Mouse (Mus musculus) layer of hippocampus, adult 2 months (tissue): ENCODE data around the gene Rhcg. TPM values are rescaled to one million over a fixed set of nuclear protein-coding genes. Genes with fewer than 3 reads are reported as not detected.

ENCODE experiments used
- DNase-seq, 2 experiments: peaks; one replicate each; pipeline ENCODE4 v3.0.0; 2022; ENCODE audit warnings: low spot score in 2 of 2
- H3K27ac ChIP-seq: fragments of 200-600 bp; 2 replicates; pipeline ENCODE4 v1.8.1; 2022
- H3K4me3 ChIP-seq: fragments of 200-600 bp; 2 replicates; pipeline ENCODE4 v1.8.1; 2022; ENCODE audit warnings: mild to moderate bottlenecking
- CTCF ChIP-seq: fragments of 200-600 bp; conservative IDR thresholded peaks from 2 replicates; pipeline ENCODE4 v1.8.1; 2022; ENCODE audit warnings: antibody characterized with exemption, mild to moderate bottlenecking, moderate library complexity
- total RNA-seq, 2 experiments: library from RNA; stranded (reverse); gene quantifications; 2 replicates each; pipeline ENCODE4 v1.2.3; 2021

Rhcg gene
- total RNA-seq, 2 experiments from 2014 or later, result 1.1 to 1.2 TPM

DNA sequence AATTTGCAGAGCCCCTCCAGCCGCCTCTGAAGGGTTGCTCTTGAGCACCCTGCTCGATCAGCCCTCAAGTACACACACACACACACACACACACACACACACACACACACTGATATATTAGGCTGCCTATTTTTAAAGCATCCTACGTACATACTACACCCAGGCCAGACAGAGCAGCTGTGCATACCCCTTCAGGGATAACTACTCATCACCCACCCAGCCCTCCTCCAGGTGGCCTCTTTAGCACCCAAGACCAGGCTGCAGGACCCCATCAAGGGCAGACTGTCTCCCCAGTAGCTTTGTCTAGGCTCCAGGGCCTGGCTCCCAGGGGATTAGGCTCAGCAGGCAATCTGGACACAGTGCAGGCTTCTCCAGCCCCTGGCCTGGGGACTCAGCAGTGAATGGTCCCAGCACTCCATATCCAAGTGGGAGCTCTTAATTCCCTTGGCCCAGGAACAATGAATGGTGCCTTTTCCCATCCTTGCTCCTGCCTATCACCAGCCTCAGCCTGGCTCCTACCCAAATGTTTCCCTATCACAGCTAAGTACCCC, 26.8 kb downstream of the Rhcg start:
- no peak for DNase-seq
- H3K4me3 ChIP-seq, result no peak overlapping the region
- no peak for TF ChIP-seq CTCF
- peak overlapping the region; percentile 89 for H3K27ac ChIP-seq

DNA sequence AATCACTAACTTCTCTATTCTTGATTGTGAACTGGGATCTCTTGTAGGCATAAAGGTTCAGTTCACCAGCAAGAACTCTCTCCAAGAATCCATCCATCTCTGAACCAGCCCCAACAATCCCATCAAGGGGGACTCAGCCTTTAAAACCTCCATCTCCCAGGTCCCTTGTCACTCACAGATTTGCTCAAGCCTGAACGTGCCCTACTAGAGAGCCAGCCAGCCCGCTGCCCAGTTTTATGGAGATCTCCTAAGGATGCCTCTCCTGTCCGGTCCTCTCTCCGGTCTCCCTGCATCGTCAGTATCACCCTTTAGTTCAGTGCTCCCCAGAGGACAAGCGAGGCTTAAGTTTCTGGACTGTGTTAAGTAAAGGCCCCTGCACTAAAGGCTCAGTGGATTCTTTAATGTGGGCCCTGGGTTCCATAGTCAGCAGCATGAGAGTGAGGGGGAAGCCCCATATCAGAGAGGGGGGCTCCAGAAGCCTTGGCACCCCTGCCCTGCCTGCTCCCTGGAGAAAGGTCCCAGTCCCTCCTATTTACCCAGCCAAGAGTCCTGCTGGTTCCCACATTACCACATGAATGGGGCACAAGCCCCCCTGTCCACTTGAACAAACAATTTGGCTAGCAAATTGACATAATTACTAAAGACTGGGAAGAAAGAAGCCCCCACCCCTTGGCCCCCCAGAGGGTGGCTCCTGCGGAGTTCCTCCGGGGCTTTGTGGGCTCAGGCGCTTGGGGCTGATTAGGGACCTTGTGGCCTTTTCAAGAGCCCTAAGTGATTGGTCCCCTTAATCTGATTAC, 27.5 kb downstream of the Rhcg start:
- Histone ChIP-seq H3K4me3 (no peak overlapping the region), H3K27ac (peak overlapping the region; percentile 39; the same call in 1 of the 2 replicates)
- no peak for TF ChIP-seq CTCF

DNA sequence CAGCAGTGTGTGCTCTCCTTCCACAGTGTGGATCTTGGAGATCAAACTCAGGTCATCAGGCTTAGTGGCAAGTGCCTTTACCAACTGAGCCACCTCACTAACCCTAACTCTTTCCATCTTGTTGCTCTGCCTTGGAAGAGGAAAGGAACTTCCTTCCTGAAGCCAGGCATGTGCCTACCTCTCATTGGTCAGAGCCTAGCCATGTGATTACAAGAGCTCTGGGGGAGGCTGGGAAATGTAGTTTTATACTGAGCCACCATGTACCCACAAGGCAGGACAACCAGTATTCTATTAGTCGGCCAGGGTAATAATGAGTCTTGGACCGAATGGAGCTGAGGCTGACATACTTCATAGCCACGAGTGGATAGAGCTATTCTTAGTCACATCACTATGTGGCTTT, 29.2 kb downstream of the Rhcg start:
- no peak for DNase-seq
- no peak overlapping the region for H3K4me3 ChIP-seq
- no peak overlapping the region for H3K27ac ChIP-seq
- TF ChIP-seq CTCF, result no peak

More for the DNA sequence above, 27.5 kb downstream of the Rhcg start:
- DNase-seq, result no peak

DNA sequence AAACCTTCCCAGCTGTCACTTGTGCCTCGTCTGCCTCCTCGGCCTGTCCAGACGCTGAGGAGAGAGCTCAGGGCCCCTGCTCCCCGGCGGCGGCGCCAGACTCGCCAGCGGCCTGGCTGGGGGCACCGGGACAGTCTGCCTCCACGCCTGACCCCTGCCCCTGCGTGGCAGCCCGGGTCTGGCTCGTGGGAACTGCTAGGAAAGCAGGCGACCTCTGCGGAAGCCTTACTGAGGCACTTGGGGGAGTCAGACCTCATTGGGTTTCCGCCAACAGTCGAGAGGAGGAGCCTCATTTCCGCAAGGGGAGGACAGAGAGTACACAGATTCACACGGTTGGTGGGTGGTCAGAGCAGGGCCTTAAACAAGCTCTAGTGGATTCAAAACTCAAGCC, 38.6 kb downstream of the Rhcg start:
- TF ChIP-seq CTCF, result no peak
- DNase-seq, result no peak

DNA sequence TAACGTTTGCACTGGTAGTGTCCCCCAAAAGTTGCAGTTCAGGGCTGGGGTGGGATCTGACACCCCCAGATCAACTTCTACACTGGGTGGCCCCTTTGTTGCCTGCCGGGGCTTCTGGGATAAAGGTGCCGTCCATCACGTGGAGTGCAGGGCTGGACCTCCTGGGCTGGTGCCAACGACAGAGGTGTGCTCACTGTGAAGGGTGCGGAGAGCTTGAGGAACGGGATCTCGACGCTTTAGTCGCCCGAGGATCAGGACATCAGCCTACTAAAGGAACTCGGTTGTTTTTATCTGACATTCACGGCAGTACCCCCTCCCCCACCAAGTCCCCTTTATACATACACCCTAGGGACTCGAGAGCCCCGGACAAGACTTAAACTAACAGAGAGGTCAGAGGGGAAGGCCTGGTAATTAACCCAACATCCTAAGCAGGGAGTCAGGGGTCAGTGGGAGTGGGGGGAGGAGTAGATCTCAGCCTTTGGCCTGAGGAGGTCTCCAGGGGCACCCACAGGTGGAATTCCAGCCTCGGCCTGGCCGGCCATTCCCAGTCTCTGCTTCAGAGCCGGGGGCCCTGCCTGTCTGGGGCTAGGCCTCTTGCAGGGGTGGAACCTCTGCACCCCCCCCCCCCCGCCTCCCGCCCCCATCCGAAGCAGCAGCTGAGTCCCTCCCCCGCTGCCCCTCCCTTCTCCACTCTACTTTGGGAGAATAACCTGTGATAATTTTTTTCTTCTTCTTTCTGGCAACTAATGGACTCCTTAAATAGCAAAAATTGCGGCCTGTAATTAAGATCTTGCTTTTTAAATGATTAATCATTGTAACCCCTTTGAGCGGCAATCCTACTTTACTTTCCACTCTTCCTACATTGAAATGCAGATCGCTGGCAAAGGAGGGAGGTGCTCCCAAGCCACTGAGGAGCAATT, 39.3 kb downstream of the Rhcg start:
- DNase-seq, result no peak
- H3K4me3 ChIP-seq, result peak overlapping the region; percentile 18; the same call in 1 of the 2 replicates
- peak overlapping the region; percentile 89 for H3K27ac ChIP-seq
- TF ChIP-seq CTCF, result no peak

More for the DNA sequence above, 38.6 kb downstream of the Rhcg start:
- Histone ChIP-seq H3K4me3 (0 out of 2 replicates have a peak overlapping the region, but pooled peaks have one; percentile 11), H3K27ac (peak overlapping the region; percentile 89)

DNA sequence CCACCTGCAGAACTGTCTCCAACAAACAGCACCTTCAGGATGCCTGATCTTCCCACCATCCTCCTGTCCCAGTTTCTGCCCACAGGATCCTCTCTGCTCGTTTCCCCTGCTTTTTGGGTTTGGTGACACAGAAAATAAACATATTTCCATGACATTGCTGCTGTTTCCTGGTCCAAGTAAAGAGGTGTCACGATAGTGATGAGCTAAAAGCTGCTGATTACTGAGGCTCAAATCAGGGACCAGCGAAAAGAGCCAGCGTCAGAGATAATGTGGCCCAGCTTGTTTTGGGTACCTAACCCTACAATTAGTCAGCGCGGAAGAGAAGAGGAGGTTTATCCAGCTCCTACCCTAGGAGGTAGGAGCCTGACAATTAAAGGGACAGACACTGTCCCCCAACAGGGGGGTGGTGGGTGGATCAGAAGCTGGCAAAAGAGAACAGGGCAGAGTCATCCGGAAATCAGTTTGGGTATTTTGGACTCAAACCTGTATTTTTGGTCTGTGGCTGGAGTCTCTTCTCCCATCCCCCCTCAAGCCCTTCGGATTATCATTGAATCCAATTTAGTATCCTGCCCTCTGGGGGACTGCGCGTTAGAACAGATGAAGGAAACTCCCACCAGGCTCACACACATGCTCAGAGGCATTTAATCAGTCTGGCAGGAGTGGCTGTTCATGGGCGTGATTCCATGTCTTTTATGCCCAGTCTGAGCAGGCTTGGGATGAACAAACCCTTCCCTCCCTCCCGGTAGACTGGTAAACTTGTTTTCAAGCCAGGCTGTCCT, 40.2 kb downstream of the Rhcg start:
- peak; percentile 63 to 83 for DNase-seq
- no peak for TF ChIP-seq CTCF
- Histone ChIP-seq H3K4me3 (peak overlapping the region; percentile 18; the same call in 1 of the 2 replicates), H3K27ac (peak overlapping the region; percentile 89)

DNA sequence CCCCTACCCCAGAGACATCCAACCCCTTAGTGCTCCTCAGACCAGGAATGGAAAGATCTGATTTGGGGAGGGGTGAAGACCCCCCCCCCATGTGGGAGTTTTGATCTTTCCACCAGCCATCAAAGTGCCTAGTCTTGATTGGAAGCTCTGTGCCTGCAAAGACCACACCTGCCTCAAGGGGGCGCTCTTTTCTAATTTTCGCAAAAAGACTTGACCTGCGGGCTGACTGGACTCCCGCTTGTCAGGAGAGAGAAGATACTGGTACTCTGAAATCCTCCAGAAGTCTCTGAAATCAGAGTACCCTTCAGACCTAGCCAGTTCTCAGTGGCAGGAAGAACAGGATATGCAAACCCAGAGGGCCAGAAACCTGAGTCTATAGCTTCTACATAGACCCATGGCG, 40.8 kb downstream of the Rhcg start:
- TF ChIP-seq CTCF, result peak; percentile 85
- H3K27ac ChIP-seq, result peak overlapping the region; percentile 89
- no peak overlapping the region for H3K4me3 ChIP-seq
- DNase-seq, result peak; percentile 61 to 80

DNA sequence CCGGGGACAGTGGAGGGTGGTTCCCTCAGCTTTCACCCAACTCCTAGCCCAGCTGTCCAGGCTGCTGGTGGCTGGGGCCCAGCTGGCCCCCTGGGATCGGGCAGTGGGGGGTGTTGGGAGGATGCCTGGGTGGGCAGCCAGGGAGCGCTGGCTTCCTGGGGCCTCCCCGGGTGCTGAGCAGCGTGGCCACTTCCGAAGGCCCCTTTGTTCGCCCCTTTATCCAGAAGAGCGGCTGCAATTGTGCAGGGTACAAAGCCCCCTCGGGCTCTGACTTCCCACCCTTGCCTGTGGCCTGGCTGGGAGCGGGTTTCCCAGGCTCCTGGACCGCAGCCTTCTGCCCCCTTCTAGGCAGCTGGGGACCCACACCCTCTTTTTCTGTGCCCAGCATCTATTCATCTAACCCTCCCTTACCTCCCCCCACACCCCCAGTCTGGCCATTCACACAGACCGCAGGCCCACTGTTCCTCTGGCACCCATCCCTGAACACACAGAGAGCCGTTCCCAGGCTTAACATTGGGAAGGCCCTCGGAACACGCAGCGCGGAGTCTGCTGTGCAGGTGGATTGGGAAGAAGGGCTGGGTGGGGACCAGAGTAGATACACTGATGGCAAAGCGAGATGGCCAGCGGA, 45.2 kb downstream of the Rhcg start:
- peak overlapping the region; percentile 75 for H3K27ac ChIP-seq
- no peak for DNase-seq
- H3K4me3 ChIP-seq, result no peak overlapping the region
- TF ChIP-seq CTCF, result no peak

DNA sequence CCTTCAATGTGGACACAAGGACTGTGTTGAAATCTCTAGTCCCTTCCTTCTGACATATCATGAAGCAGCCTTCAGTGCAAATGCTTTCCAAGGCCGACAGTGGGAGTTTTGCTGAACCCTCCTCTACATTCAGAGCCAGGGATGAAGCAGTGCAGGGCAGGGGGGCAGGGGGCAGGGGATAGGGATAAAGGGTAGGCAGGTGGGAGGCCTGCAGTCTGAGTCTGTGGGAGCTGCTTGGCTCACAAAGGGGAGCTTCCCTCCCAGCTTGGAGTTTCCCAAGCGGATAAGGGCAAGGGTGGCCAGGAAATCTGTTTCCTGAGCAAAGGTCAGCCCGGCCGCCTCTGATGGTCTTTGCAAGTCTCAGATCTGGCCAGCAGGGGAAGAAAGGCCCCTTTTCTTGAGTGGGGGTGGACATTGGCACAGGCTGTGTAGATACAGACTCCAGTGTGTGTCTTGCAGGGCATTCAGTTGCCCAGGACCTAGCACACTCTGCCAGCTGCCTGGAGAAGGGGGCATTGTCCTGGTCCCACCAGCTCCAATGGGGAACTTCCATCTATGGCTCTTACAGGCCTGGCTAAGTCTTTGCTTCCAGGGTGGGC, 48.4 kb downstream of the Rhcg start:
- Histone ChIP-seq H3K27ac (peak overlapping the region; percentile 72), H3K4me3 (no peak overlapping the region)
- DNase-seq, result peak in 1 of 2 experiments; percentile 72
- peak; percentile 59 for TF ChIP-seq CTCF

DNA sequence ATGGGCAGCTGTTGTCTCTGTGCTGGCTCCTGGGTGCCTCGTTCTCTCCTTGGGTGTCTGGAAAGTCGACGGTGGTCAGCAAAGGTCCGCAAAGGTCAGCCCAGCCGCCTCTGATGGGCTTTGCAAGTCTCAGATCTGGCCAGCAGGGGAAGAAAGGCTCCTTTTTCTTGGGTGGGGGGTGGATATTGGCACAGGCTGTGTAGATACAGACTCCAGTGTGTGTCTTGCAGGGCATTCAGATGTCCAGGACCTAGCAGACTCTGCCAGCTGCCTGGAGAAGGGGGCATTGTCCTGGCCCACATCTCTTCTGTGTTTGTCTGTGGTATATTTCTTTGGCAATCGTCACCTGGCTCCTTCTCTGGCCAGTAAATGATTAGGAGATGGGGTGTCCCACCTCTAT, 49.2 kb downstream of the Rhcg start:
- 0 out of 2 replicates have a peak, but pooled peaks have one; percentile 12 for TF ChIP-seq CTCF
- Histone ChIP-seq H3K27ac (peak overlapping the region; percentile 72; the same call in 1 of the 2 replicates), H3K4me3 (no peak overlapping the region)
- DNase-seq, result no peak

DNA sequence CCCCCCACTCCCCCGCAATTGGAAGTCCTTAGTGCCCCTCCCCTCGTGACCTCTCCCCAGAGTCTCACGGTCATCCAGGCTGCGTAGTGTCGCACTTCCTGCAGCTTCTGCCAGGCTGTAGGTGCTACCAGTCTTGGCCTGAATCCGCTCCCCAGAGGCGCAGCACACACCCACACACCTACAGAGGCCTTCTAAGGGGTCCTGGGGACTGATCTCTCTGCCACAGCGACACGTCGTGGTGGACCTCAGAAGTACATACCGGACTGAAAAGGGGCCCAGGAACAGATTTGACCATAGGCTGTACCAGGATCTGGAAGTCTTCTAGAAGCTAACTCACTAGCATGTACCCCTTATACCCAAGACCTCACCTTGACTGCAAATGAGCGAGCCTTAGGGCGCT, 53.8 kb downstream of the Rhcg start:
- TF ChIP-seq CTCF, result peak; percentile 72
- no peak overlapping the region for H3K4me3 ChIP-seq
- H3K27ac ChIP-seq, result no peak overlapping the region
- DNase-seq, result no peak
